Mouse (Mus musculus) testis, adult 2 months (tissue): ENCODE measurements around the gene Pknox1. TPM values are rescaled to one million over a fixed set of nuclear protein-coding genes. Genes with fewer than 3 reads are reported as not detected.

Experiments
- H3K27ac ChIP-seq: fragments of 200-500 bp; 2 replicates; pipeline ENCODE4 v1.5.1; 2012; ENCODE audit warnings: low read depth, low read length; ENCODE audit not compliant: control insufficient read depth, insufficient read depth
- H3K27me3 ChIP-seq: fragments of 200-500 bp; 2 replicates; pipeline ENCODE4 v1.6.1; 2012; ENCODE audit warnings: mild to moderate bottlenecking, low read length, moderate library complexity; ENCODE audit not compliant: control insufficient read depth, insufficient read depth
- H3K36me3 ChIP-seq: fragments of 200-500 bp; 2 replicates; pipeline ENCODE4 v1.6.1; 2012; ENCODE audit warnings: mild to moderate bottlenecking, low read length; ENCODE audit not compliant: control insufficient read depth, insufficient read depth
- H3K4me1 ChIP-seq: fragments of 200-500 bp; 2 replicates; pipeline ENCODE4 v1.6.1; 2012; ENCODE audit warnings: low read length; ENCODE audit not compliant: control insufficient read depth, insufficient read depth
- H3K4me3 ChIP-seq: fragments of 200-500 bp; 2 replicates; pipeline ENCODE4 v1.5.1; 2012; ENCODE audit warnings: low read depth, mild to moderate bottlenecking, low read length, moderate library complexity, mixed read lengths; ENCODE audit not compliant: control insufficient read depth
- CTCF ChIP-seq: fragments of 200-500 bp; IDR thresholded peaks from 2 replicates; pipeline ENCODE4 v1.5.1; 2012; ENCODE audit warnings: low read depth, mild to moderate bottlenecking, inconsistent platforms, low read length, moderate library complexity; ENCODE audit not compliant: control insufficient read depth, insufficient read depth, insufficient replicate concordance
- POLR2A ChIP-seq: fragments of 200-500 bp; IDR thresholded peaks from 2 replicates; pipeline ENCODE4 v1.6.1; 2012; ENCODE audit warnings: low read depth, mild to moderate bottlenecking, inconsistent platforms, low read length, moderate library complexity; ENCODE audit not compliant: control insufficient read depth
- polyA plus RNA-seq: library from polyadenylated mRNA; depleted of rRNA; stranded (reverse); fragments of >200 nt; gene quantifications from 2 replicates; pipeline ENCODE4 v1.2.3, GENCODE M21; 2012

Pknox1 gene
- polyA plus RNA-seq, 1 experiment: 53.9 TPM

GRCm38 (mm10) chr17:31557947-31558542, 6.5 kb upstream of the Pknox1 start:
- Histone ChIP-seq H3K27me3 (no peaks in the 10 kb centered on the region), H3K4me1 (no peaks in the 10 kb centered on the region; the same call in 1 of the 2 replicates), H3K27ac (no peak overlapping the region), H3K4me3 (no peak overlapping the region), H3K36me3 (no peaks in the 10 kb centered on the region)
- TF ChIP-seq CTCF (no peak), POLR2A (no peak)

GRCm38 (mm10) chr17:31559021-31559789, 5.3 kb upstream of the Pknox1 start:
- H3K27me3 ChIP-seq: no peaks in the 10 kb centered on the region
- no peak overlapping the region for H3K4me3 ChIP-seq
- H3K4me1 ChIP-seq: peaks cover 6% of the 10 kb centered on the region
- no peak for TF ChIP-seq CTCF
- TF ChIP-seq POLR2A: no peak
- H3K27ac ChIP-seq: no peak overlapping the region
- no peaks in the 10 kb centered on the region for H3K36me3 ChIP-seq

GRCm38 (mm10) chr17:31563632-31564014, 911 bp upstream of the Pknox1 start:
- H3K4me1 ChIP-seq: peaks cover 15% of the 10 kb centered on the region
- H3K36me3 ChIP-seq: no peaks in the 10 kb centered on the region
- TF ChIP-seq POLR2A (no peak), CTCF (0 out of 2 replicates have a peak, but pooled peaks have one; percentile 1)
- peak overlapping the region; percentile 91 for H3K4me3 ChIP-seq
- no peaks in the 10 kb centered on the region for H3K27me3 ChIP-seq
- peak overlapping the region; percentile 92 for H3K27ac ChIP-seq

GRCm38 (mm10) chr17:31564858-31565140, 265 bp downstream of the Pknox1 start:
- no peaks in the 10 kb centered on the region for H3K27me3 ChIP-seq
- peak overlapping the region; percentile 96 for H3K27ac ChIP-seq
- peak overlapping the region; percentile 99 for H3K4me3 ChIP-seq
- no peaks in the 10 kb centered on the region for H3K36me3 ChIP-seq
- no peak for TF ChIP-seq POLR2A
- no peak for TF ChIP-seq CTCF
- H3K4me1 ChIP-seq: peaks cover 15% of the 10 kb centered on the region

- H3K36me3 ChIP-seq: no peaks in the 10 kb centered on the region
- H3K4me3 ChIP-seq: peak overlapping the region; percentile 99
- peaks cover 15% of the 10 kb centered on the region for H3K4me1 ChIP-seq
- H3K27ac ChIP-seq: peak overlapping the region; percentile 96
- H3K27me3 ChIP-seq: no peaks in the 10 kb centered on the region
- TF ChIP-seq CTCF: peak; percentile 13; the same call in 1 of the 2 replicates
- peak; percentile 16 for TF ChIP-seq POLR2A
These were observed 865 bp downstream of the Pknox1 start for GRCm38 (mm10) chr17:31565141-31566056.

- Histone ChIP-seq H3K27ac (peak overlapping the region; percentile 96), H3K27me3 (no peaks in the 10 kb centered on the region), H3K36me3 (no peaks in the 10 kb centered on the region), H3K4me3 (peak overlapping the region; percentile 99), H3K4me1 (peaks cover 15% of the 10 kb centered on the region)
- TF ChIP-seq POLR2A: no peak
- no peak for TF ChIP-seq CTCF
These were observed 1.7 kb downstream of the Pknox1 start for GRCm38 (mm10) chr17:31566276-31566675.

- Histone ChIP-seq H3K27ac (no peak overlapping the region), H3K36me3 (no peaks in the 10 kb centered on the region), H3K4me1 (peaks cover 9% of the 10 kb centered on the region), H3K4me3 (no peak overlapping the region), H3K27me3 (no peaks in the 10 kb centered on the region)
- TF ChIP-seq POLR2A (no peak), CTCF (no peak)
These were observed 5.2 kb downstream of the Pknox1 start for GRCm38 (mm10) chr17:31569756-31570155.
